Mouse (Mus musculus) urinary bladder, postnatal 4 days (tissue): ENCODE results near the gene Gm10295.

Experiments
- DNase-seq, 2 experiments: peaks; one replicate each; pipeline ENCODE4 v3.0.0; 2021 to 2022; ENCODE audit warnings: low spot score in 2 of 2

The Gm10295 gene

DNA sequence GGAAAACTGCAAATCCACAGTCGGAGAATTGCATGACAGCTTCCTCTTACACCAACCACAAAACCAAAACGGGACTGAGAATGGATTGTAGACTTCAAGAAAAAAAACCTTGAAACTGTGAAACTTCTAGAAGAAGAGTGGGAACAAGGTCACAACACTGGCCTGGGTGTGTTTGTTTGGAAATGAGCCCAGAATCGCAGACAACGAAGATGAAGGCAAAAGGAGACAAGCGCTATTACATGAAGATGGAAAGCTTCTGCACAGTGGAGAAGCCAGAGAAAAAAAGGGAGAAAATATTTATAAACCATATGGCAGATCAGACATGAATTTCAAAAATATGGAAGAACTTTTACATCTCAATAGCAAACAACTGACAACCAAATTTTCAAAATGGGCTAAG is 4.3 kb upstream of the Gm10295 start:
- DNase-seq, result no peak

DNA sequence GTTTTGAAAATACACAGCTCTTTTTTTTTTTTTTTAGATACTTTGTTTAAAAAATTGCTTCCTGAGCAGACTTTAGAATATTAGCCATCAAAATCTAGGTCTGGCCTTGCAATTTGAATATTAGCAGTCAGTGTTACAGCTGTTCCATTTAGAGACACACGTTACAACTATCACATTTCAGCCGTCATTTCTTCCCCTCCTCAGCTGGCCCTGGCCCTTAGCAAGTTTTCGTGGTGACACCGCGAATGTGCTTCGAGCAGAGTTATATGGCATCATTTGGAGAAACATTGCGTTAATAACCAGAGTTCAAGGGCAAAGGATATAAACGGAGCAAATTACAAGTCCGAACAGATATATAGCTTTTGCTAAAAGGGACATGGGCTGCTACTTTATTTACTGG is 2.4 kb downstream of the Gm10295 start:
- no peak for DNase-seq

DNA sequence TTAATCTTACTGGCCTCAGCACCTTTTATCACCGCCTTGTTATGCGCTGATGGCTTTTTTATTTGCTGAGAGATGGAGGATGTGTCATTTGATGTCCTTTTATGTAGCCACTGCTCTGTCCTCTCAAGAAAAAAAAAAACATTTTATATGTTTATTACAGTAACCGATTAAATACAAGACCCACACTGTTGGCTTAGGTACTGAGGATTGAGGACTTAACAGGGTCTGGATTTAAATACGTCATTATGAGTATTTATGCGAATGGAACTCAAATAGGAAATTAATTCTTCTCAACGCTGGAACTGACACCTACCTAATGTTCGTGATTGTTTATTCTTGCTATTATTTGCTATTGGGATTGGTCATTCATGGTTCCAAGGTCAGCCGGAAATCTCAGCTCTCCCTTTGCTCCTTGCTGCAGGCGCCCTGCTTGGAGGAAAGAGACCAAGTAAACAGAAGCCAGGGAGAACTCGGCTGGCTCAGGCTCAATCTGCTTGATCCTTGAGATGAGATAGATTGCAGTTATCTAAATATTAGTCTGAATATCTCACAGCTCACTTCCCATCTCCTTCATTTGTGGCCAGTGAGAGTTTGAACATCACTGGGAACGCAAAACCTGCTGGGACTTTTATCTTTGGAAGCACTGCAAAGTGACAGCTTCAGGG is 26.2 kb downstream of the Gm10295 start:
- DNase-seq, result no peak

DNA sequence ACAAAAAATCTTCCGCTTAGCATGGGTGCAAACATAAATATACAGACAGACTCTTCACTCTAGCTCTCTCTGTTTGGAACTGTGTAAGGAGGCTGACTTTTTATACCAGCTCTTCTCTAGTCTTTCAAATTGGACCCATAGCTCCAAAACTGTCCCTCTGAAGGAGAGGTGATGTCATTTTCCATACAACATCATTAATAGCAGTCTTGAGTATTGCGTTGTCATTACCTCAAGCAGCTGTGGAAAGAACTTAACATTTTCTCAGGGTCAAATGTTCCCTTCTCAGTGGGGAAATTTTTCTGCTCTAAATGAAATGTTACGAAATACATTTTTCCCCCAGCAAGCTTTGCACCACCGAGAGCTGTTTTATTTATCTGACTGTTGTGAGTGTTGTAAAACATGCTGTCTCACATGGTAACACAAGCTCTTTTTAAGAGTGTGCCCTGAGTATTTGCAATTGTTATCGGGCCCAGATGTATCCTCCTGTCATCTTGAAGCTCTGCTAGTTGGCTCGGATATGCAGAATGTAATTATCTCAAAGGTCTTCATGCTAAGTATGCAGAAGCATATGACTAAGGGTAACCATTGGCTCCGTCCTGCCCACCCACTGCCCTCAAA is 38.0 kb downstream of the Gm10295 start:
- no peak for DNase-seq

GRCm38 (mm10) chr7:71312375-71312774 is 38.9 kb downstream of the Gm10295 start:
- no peak for DNase-seq

DNA sequence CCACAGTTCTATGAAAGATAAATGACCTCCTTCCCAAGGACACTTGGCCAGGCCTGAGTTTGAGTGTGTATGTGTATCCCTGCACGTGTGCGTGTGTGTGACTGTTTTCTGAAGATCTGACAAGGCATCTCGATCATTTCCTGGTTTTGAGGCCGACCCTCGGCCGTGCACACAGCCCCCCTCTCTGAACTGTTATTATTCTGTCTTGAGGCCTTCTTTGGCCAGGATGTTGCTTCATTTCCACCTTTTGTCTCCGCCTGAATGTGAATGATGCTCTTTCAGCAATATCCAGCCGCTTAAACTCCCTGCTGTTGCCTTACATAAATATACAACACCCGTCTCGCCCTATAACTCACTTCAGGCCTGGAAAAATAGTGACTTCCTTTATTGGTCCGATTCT is 39.9 kb downstream of the Gm10295 start:
- DNase-seq, result no peak

- DNase-seq, result no peak
These were observed 43.2 kb downstream of the Gm10295 start for GRCm38 (mm10) chr7:71308051-71308450.

GRCm38 (mm10) chr7:71302714-71303113 is 48.6 kb downstream of the Gm10295 start:
- no peak for DNase-seq
